Comparison of ENCODE assay signal across 23 mouse cellular contexts in genomic region chr14:121909868-121910267, GRCm38 (mm10). TPM values are rescaled to one million over a fixed set of nuclear protein-coding genes. Genes with fewer than 3 reads are reported as not detected.
"Had no signal": no experiment of that assay in that cellular context is flagged by ENCODE, and none has a peak within 500 bp of the region (broad histone marks: within the 10 kb centered on the region; RNA-seq: fewer than 3 reads in every experiment).

No protein-coding gene starts in this region.

- H3K27ac ChIP-seq: liver, embryonic 13.5 days; liver, embryonic 15.5 days; lung, embryonic 15.5 days; macrophage; neural tube, embryonic 12.5 days; stomach, embryonic 15.5 days; stomach, postnatal 0 days had no signal

- H3K9me3 ChIP-seq: liver, embryonic 13.5 days; liver, embryonic 15.5 days; lung, embryonic 15.5 days; megakaryocyte, embryonic 14.5 days; neural tube, embryonic 12.5 days; stomach, embryonic 15.5 days had no signal

- H3K9ac ChIP-seq: liver, embryonic 13.5 days; liver, embryonic 15.5 days; lung, embryonic 15.5 days; neural tube, embryonic 12.5 days; stomach, embryonic 15.5 days had no signal

- DNase-seq: liver, embryonic 13.5 days; lung, adult 18-20 months; lung, postnatal 14 days; lung, postnatal 36 days; midbrain, embryonic 14.5 days; retina, postnatal 1 day; right cerebral cortex, adult 18-20 months; right cerebral cortex, postnatal 25 days; right cerebral cortex, postnatal 4 days; spleen, adult 18-20 months; thymus, adult 2 months; thymus, postnatal 25 days; thymus, postnatal 4 days had no signal

- H3K4me3 ChIP-seq: liver, embryonic 13.5 days; liver, embryonic 15.5 days; lung, embryonic 15.5 days; megakaryocyte, embryonic 14.5 days; neural tube, embryonic 12.5 days; stomach, embryonic 15.5 days had no signal

- H3K4me1 ChIP-seq: neural tube, embryonic 12.5 days; stomach, embryonic 15.5 days had no signal

- H3K4me2 ChIP-seq: liver, embryonic 13.5 days; liver, embryonic 15.5 days; lung, embryonic 15.5 days; midbrain, embryonic 11.5 days; neural tube, embryonic 12.5 days; stomach, embryonic 15.5 days had no signal

- ATAC-seq: lung, postnatal 0 days had no signal

- H3K27me3 ChIP-seq: liver, embryonic 13.5 days; liver, embryonic 15.5 days; lung, embryonic 15.5 days; megakaryocyte, embryonic 14.5 days; neural tube, embryonic 12.5 days; stomach, embryonic 15.5 days had no signal

RNA-seq across cellular contexts. Expression of gene Gpr18, which starts 5.7 kb away (rescaled TPM):
- total RNA-seq: midbrain, postnatal 0 days had no signal
- polyA plus RNA-seq: liver, embryonic 13.5 days; midbrain, embryonic 14.5 days had no signal
